Mouse (Mus musculus): ENCODE measurements around the gene Tut4. TPM values are rescaled to one million over a fixed set of nuclear protein-coding genes. Genes with fewer than 3 reads are reported as not detected.

Gene Tut4
- polyA plus RNA-seq, 1 experiment from 2014 or later, result 59.0 TPM

DNA sequence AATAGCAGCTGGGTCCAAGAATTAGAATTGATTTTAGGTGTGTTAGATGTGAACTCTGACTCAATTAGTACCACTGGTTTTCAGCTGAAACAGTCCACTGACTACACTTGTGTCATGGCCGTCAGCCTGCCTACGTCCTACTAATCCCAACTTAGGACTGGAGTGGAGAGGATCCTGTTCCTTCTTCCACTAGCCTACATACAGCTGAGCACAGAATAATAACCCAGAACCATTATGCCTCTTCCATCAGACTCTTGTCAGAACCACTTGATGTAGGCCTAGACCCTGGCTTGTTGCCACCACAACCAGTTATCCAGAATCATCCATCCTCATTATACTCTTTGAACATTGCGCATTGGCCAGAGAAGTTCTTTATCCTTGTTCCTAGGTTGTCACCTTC lies 24.4 kb upstream of the Tut4 start:
- no peak overlapping the region for H3K4me3 ChIP-seq (replicated peaks; ENCODE audit: low read depth, low read length)
- peaks cover 22% of the 10 kb centered on the region for H3K4me1 ChIP-seq (ENCODE audit: control insufficient read depth, insufficient read depth, low read length)
- H3K4me2 ChIP-seq (ENCODE audit: low read length), result no peak overlapping the region
- DNase-seq (no peak), ATAC-seq (ENCODE audit: low FRiP score, low TSS enrichment) (no peak)
- H3K27me3 ChIP-seq (ENCODE audit: control insufficient read depth, insufficient read depth, low read length), result no peaks in the 10 kb centered on the region
- no peaks in the 10 kb centered on the region for H3K36me3 ChIP-seq (ENCODE audit: control insufficient read depth, insufficient read depth, low read length)
- H3K27ac ChIP-seq (replicated peaks; ENCODE audit: low read depth, low read length), result no peak overlapping the region
- H3K9me3 ChIP-seq (ENCODE audit: control insufficient read depth, low read length), result no peaks in the 10 kb centered on the region
- H3K9ac ChIP-seq (replicated peaks; ENCODE audit: low read length), result no peak overlapping the region
- 96% methylated on average over 3 of the region's 3 CpGs for WGBS

DNA sequence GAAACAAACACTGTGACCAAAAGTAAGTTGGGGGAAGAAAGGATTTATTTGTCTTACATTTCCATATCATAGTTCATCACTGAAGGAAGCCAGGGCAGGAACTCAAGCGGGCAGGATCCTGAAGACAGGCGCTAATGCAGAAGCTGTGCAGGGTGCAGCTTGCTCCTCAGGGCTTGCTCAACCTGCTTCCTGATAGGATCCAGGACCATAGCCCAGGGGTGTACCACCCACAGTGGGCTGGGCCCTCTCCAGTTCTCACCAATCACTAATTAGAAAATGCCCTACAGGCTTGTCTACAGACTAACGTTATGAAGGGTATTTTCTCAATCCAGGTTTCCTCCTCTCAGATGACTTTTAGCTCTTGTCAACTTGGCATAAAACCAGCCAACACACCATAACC lies 23.6 kb upstream of the Tut4 start:
- Histone ChIP-seq H3K4me3 (replicated peaks; ENCODE audit: low read depth, low read length) (no peak overlapping the region), H3K27me3 (ENCODE audit: control insufficient read depth, insufficient read depth, low read length) (no peaks in the 10 kb centered on the region), H3K4me1 (ENCODE audit: control insufficient read depth, insufficient read depth, low read length) (peaks cover 20% of the 10 kb centered on the region), H3K36me3 (ENCODE audit: control insufficient read depth, insufficient read depth, low read length) (no peaks in the 10 kb centered on the region), H3K9me3 (ENCODE audit: control insufficient read depth, low read length) (no peaks in the 10 kb centered on the region), H3K4me2 (ENCODE audit: low read length) (no peak overlapping the region), H3K9ac (replicated peaks; ENCODE audit: low read length) (no peak overlapping the region), H3K27ac (replicated peaks; ENCODE audit: low read depth, low read length) (no peak overlapping the region)
- ATAC-seq (ENCODE audit: low FRiP score, low TSS enrichment) (no peak), DNase-seq (no peak)
- 76% methylated on average over 3 of the region's 3 CpGs for WGBS

DNA sequence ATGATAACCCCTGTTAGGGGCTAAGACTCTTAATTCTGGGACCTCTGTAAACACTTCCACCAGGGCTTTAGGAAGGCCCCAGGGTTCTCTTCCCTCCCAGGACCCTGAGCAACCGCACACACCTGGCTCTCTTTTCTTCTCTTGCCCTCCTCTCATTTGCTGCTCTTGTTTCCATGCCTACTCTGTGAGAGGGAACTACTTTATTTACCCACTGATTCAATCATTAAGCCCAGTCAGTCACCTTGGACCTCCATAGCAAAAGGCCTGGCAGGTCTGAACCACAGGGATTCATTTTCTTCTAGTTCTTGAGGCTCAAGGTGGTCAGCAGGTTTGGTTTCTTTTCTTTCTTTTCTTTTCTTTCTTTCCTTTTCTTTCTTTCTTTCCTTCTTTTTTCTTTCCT lies 23.0 kb upstream of the Tut4 start:
- WGBS, result 89% methylated on average over 1 of the region's 1 CpGs
- Histone ChIP-seq H3K4me3 (replicated peaks; ENCODE audit: low read depth, low read length) (no peak overlapping the region), H3K4me1 (ENCODE audit: control insufficient read depth, insufficient read depth, low read length) (peaks cover 14% of the 10 kb centered on the region), H3K9me3 (ENCODE audit: control insufficient read depth, low read length) (no peaks in the 10 kb centered on the region), H3K4me2 (ENCODE audit: low read length) (no peak overlapping the region), H3K36me3 (ENCODE audit: control insufficient read depth, insufficient read depth, low read length) (no peaks in the 10 kb centered on the region), H3K9ac (replicated peaks; ENCODE audit: low read length) (no peak overlapping the region), H3K27me3 (ENCODE audit: control insufficient read depth, insufficient read depth, low read length) (no peaks in the 10 kb centered on the region), H3K27ac (replicated peaks; ENCODE audit: low read depth, low read length) (no peak overlapping the region)
- DNase-seq (no peak), ATAC-seq (ENCODE audit: low FRiP score, low TSS enrichment) (no peak)

DNA sequence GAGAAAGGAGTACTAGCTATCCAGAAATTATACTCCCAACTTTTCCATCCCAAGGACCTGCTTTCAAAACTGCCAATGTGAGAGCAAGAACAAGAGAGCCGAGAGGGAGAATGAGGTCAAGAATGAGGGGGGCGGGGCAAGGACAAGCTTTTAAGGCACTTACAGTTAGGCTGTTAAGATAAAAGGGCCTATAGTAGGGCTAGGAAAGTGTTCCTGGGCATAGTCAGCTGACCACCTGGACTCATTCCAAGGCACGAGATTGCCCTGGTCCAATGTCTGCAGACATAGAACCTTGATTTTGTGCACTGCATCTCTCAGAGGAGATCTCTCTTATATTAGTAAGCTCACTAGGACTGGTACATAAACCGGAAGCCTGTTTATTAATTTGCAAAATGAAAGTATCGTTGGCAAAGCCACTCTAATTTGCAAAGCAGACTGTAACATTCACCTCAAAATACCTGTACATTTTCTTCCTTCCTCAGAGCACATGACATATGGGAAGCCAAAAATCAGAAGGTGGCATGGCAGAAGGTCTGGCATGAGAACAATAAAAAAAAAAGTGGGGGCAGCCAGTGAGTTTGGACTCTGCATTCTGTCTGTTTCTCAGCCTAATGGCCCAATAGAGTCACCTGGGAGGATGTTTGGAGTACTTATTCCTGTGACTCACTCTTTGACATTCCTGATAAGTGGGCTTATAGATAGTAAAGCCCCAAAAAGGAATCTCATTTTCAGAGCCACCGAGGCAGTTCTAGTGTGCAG lies 21.0 kb upstream of the Tut4 start:
- H3K9me3 ChIP-seq (ENCODE audit: control insufficient read depth, low read length), result no peaks in the 10 kb centered on the region
- no peak overlapping the region for H3K9ac ChIP-seq (replicated peaks; ENCODE audit: low read length)
- 77% methylated on average over 6 of the region's 6 CpGs for WGBS
- H3K27me3 ChIP-seq (ENCODE audit: control insufficient read depth, insufficient read depth, low read length), result no peaks in the 10 kb centered on the region
- no peak overlapping the region for H3K27ac ChIP-seq (replicated peaks; ENCODE audit: low read depth, low read length)
- ATAC-seq (ENCODE audit: low FRiP score, low TSS enrichment) (no peak), DNase-seq (no peak)
- H3K36me3 ChIP-seq (ENCODE audit: control insufficient read depth, insufficient read depth, low read length), result no peaks in the 10 kb centered on the region
- H3K4me1 ChIP-seq (ENCODE audit: control insufficient read depth, insufficient read depth, low read length), result 0 out of 2 replicates have a peak, but pooled peaks cover 3% of the 10 kb centered on the region
- no peak overlapping the region for H3K4me2 ChIP-seq (ENCODE audit: low read length)
- H3K4me3 ChIP-seq (replicated peaks; ENCODE audit: low read depth, low read length), result no peak overlapping the region

DNA sequence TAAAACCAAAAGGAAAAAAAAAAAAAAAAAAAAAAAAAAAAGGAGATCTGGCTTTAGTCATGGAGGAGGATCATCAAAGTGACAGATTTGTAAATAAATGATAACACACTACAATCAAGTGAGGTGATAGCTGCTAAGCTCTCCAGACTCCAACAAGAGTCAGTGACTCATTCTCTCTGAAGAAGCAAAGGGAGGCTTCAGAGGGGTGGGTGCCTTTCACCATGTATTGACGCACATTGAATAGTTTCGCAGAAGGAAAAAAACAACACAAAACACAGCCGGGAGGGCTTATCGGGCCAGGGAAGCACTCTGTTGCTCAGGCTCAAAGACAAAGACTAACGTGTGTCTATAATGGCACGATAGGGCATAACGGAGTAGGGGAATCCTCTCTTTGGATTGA lies 11.1 kb upstream of the Tut4 start:
- H3K36me3 ChIP-seq (ENCODE audit: control insufficient read depth, insufficient read depth, low read length), result no peaks in the 10 kb centered on the region
- no peak overlapping the region for H3K4me3 ChIP-seq (replicated peaks; ENCODE audit: low read depth, low read length)
- no peak overlapping the region for H3K4me2 ChIP-seq (ENCODE audit: low read length)
- no peak overlapping the region for H3K27ac ChIP-seq (replicated peaks; ENCODE audit: low read depth, low read length)
- no peaks in the 10 kb centered on the region for H3K4me1 ChIP-seq (ENCODE audit: control insufficient read depth, insufficient read depth, low read length)
- 79% methylated on average over 7 of the region's 7 CpGs for WGBS
- H3K9ac ChIP-seq (replicated peaks; ENCODE audit: low read length), result no peak overlapping the region
- H3K9me3 ChIP-seq (ENCODE audit: control insufficient read depth, low read length), result no peaks in the 10 kb centered on the region
- no peaks in the 10 kb centered on the region for H3K27me3 ChIP-seq (ENCODE audit: control insufficient read depth, insufficient read depth, low read length)
- ATAC-seq (ENCODE audit: low FRiP score, low TSS enrichment) (no peak), DNase-seq (no peak)

DNA sequence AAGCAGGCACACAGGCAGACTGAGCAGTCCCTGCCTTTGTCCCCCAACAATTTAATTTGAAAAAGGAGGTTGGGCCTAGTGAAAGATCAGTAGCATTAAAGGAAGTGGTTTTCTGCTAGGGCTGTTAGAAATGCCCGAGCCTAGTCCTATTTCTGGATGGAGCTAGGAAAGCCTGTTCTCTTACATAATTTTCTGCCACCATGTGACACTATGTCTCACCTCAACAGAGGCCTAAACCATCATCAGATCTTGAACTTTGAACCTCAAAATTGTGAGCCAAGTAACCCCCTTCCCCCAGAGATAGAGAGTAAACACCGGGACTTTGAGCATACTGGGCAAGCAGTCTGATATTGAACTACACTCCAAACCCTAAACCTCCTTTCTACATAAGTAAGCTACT lies 3.2 kb upstream of the Tut4 start:
- Histone ChIP-seq H3K4me3 (replicated peaks; ENCODE audit: low read depth, low read length) (no peak overlapping the region), H3K27me3 (ENCODE audit: control insufficient read depth, insufficient read depth, low read length) (no peaks in the 10 kb centered on the region), H3K9me3 (ENCODE audit: control insufficient read depth, low read length) (no peaks in the 10 kb centered on the region), H3K36me3 (ENCODE audit: control insufficient read depth, insufficient read depth, low read length) (no peaks in the 10 kb centered on the region), H3K27ac (replicated peaks; ENCODE audit: low read depth, low read length) (no peak overlapping the region), H3K4me1 (ENCODE audit: control insufficient read depth, insufficient read depth, low read length) (peaks cover 12% of the 10 kb centered on the region), H3K4me2 (ENCODE audit: low read length) (no peak overlapping the region), H3K9ac (replicated peaks; ENCODE audit: low read length) (no peak overlapping the region)
- DNase-seq (no peak), ATAC-seq (ENCODE audit: low FRiP score, low TSS enrichment) (no peak)
- WGBS, result 85% methylated on average over 2 of the region's 2 CpGs

DNA sequence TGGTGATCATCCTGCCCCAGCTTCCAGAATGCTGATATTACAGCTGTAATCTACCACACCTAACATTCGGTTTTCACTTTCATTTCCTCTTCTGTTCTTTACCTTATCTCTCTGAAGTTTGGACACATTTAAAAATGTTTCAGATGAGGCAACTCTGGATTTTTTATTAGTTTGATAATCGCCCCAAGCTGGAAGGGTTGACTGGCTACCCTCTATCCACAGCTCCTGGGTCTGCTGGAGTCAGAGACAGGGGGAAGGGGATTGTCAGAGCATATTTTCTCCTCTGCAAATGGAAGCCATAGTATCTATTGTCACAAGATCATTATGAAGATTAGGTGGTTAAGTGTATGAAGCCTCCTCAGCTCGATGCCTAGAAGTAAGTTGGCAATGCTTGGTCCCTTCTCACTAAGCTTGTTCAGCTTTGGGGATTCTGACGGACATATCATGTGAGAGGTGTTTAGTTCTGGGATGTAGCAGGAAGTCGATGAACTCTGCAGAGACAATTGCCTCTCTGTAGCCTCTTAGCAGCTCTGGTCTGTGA lies 955 bp upstream of the Tut4 start:
- no peaks in the 10 kb centered on the region for H3K27me3 ChIP-seq (ENCODE audit: control insufficient read depth, insufficient read depth, low read length)
- H3K27ac ChIP-seq (replicated peaks; ENCODE audit: low read depth, low read length), result peak overlapping the region; percentile 99
- ATAC-seq (ENCODE audit: low FRiP score, low TSS enrichment) (no peak), DNase-seq (peak; percentile 52)
- H3K4me1 ChIP-seq (ENCODE audit: control insufficient read depth, insufficient read depth, low read length), result peaks cover 15% of the 10 kb centered on the region
- H3K4me3 ChIP-seq (replicated peaks; ENCODE audit: low read depth, low read length), result peak overlapping the region; percentile 98
- H3K9me3 ChIP-seq (ENCODE audit: control insufficient read depth, low read length), result no peaks in the 10 kb centered on the region
- no peaks in the 10 kb centered on the region for H3K36me3 ChIP-seq (ENCODE audit: control insufficient read depth, insufficient read depth, low read length)
- peak overlapping the region; percentile 97 for H3K9ac ChIP-seq (replicated peaks; ENCODE audit: low read length)
- H3K4me2 ChIP-seq (ENCODE audit: low read length), result peak overlapping the region; percentile 82
- 31% methylated on average over 5 of the region's 5 CpGs for WGBS

DNA sequence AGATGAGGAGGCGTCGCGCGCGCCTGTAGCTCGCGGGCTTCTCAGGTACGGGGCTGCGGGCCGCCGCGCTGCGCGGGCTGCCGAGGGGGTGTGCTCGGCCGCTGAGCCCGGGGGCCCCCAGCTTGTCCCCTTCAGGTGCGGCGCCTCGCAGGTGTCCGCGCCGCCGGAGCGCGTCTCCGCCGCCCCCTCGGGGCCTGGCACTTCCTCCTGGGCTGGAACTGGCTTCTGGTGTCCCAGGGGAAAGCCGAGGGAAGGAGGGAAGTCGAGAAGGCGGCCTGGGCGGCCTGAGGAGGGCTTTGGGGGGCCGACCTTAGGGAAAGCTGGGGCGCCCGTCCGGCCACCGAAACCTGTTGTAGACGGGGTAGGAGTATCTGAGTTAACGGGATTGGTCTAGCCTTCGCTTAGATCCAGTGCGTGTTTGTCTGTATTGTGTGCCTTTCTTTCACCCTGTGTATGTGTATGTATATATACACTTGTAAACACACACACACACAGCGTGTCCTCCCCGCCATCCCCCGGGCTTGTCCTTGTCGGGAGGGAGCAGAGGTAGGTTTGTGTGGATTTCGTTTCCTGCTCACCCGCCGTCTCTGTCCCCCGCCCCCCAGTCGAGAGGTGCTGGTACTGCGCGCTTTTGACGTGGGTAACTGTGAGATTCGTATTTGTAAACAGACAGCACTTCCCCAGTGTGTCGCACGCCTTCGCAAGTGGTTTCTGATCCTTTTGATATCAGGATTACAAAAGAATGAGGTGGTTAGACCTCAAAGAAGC lies 1.1 kb downstream of the Tut4 start:
- Histone ChIP-seq H3K9me3 (ENCODE audit: control insufficient read depth, low read length) (no peaks in the 10 kb centered on the region), H3K4me2 (ENCODE audit: low read length) (peak overlapping the region; percentile 82), H3K4me3 (replicated peaks; ENCODE audit: low read depth, low read length) (peak overlapping the region; percentile 98), H3K27ac (replicated peaks; ENCODE audit: low read depth, low read length) (peak overlapping the region; percentile 99), H3K9ac (replicated peaks; ENCODE audit: low read length) (peak overlapping the region; percentile 97), H3K36me3 (ENCODE audit: control insufficient read depth, insufficient read depth, low read length) (no peaks in the 10 kb centered on the region), H3K4me1 (ENCODE audit: control insufficient read depth, insufficient read depth, low read length) (peaks cover 15% of the 10 kb centered on the region), H3K27me3 (ENCODE audit: control insufficient read depth, insufficient read depth, low read length) (no peaks in the 10 kb centered on the region)
- under 1% methylated on average over 47 of the region's 59 CpGs for WGBS
- ATAC-seq (ENCODE audit: low FRiP score, low TSS enrichment) (peak; percentile 61), DNase-seq (peak; percentile 75)

Data from midbrain, embryonic 14.5 days (tissue).